ENCODE assay signal across 8 mouse cellular contexts in genomic region chr13:80940860-80941630, GRCm38 (mm10). TPM values are rescaled to one million over a fixed set of nuclear protein-coding genes. Genes with fewer than 3 reads are reported as not detected.
A peak's percentile ranks its signal among the peaks of the same experiment; 100 is the strongest.
DNase-seq lines count a peak whose midpoint lies in the region; ATAC-seq and TF ChIP-seq lines count a peak whose summit lies in the region.

No protein-coding gene starts in this region.

- H3K4me1 ChIP-seq in embryonic facial prominence, embryonic 14.5 days (ENCODE audit: control insufficient read depth, insufficient read depth, low read length), result peaks cover 6% of the 10 kb centered on the region; the same call in 1 of the 2 replicates
- H3K4me1 ChIP-seq in intestine, postnatal 0 days (replicated peaks; ENCODE audit: control insufficient read depth, insufficient read depth, low read length), result peaks cover 10% of the 10 kb centered on the region; the same call in 1 of the 2 replicates
- H3K4me1 ChIP-seq in lung, postnatal 0 days (ENCODE audit: insufficient read depth, low read depth, low read length), result peaks cover 15% of the 10 kb centered on the region; the same call in 1 of the 2 replicates
- H3K4me1 ChIP-seq in hindbrain, embryonic 16.5 days (ENCODE audit: control insufficient read depth, insufficient read depth, low read depth, low read length), result no peaks in the 10 kb centered on the region

- TF ChIP-seq CTCF in layer of hippocampus, adult 2 months (conservative IDR thresholded peaks at IDR 0.05), result peak; percentile 54
- TF ChIP-seq CTCF in intestine, postnatal 0 days (IDR thresholded peaks at IDR 0.05; ENCODE audit: low read depth), result peak; percentile 56
- TF ChIP-seq CTCF in lung, postnatal 0 days (IDR thresholded peaks at IDR 0.05), result peak; percentile 62

- no peaks in the 10 kb centered on the region for H3K27me3 ChIP-seq in embryonic facial prominence, embryonic 14.5 days (replicated peaks; ENCODE audit: control insufficient read depth, insufficient read depth, low read length)
- H3K27me3 ChIP-seq in intestine, postnatal 0 days (replicated peaks; ENCODE audit: control insufficient read depth, insufficient read depth, low read length), result no peaks in the 10 kb centered on the region
- H3K27me3 ChIP-seq in lung, postnatal 0 days (replicated peaks; ENCODE audit: insufficient read depth, low read length), result no peaks in the 10 kb centered on the region
- H3K27me3 ChIP-seq in hindbrain, embryonic 16.5 days (replicated peaks; ENCODE audit: control insufficient read depth, insufficient read depth, low read length), result no peaks in the 10 kb centered on the region

- no peak overlapping the region for H3K4me2 ChIP-seq in embryonic facial prominence, embryonic 14.5 days (ENCODE audit: low read depth, low read length)
- no peak overlapping the region for H3K4me2 ChIP-seq in intestine, postnatal 0 days (replicated peaks; ENCODE audit: low read depth)
- H3K4me2 ChIP-seq in lung, postnatal 0 days (replicated peaks; ENCODE audit: low read depth, low read length), result no peak overlapping the region
- no peak overlapping the region for H3K4me2 ChIP-seq in hindbrain, embryonic 16.5 days (ENCODE audit: low read length)

- 54% methylated on average over 10 of the region's 10 CpGs for WGBS in embryonic facial prominence, embryonic 14.5 days
- 57% methylated on average over 10 of the region's 10 CpGs for WGBS in intestine, postnatal 0 days
- 33% methylated on average over 10 of the region's 10 CpGs for WGBS in lung, postnatal 0 days
- WGBS in hindbrain, embryonic 16.5 days, result 71% methylated on average over 10 of the region's 10 CpGs

- no peaks in the 10 kb centered on the region for H3K36me3 ChIP-seq in embryonic facial prominence, embryonic 14.5 days (ENCODE audit: control insufficient read depth, insufficient read depth, low read length)
- no peaks in the 10 kb centered on the region for H3K36me3 ChIP-seq in intestine, postnatal 0 days (ENCODE audit: control insufficient read depth, insufficient read depth)
- H3K36me3 ChIP-seq in lung, postnatal 0 days (ENCODE audit: insufficient read depth, low read length), result no peaks in the 10 kb centered on the region
- no peaks in the 10 kb centered on the region for H3K36me3 ChIP-seq in hindbrain, embryonic 16.5 days (ENCODE audit: control insufficient read depth, insufficient read depth, low read length)

- H3K4me3 ChIP-seq in layer of hippocampus, adult 2 months, result no peak overlapping the region
- no peak overlapping the region for H3K4me3 ChIP-seq in embryonic facial prominence, embryonic 14.5 days (ENCODE audit: low read depth, low read length)
- H3K4me3 ChIP-seq in intestine, postnatal 0 days (ENCODE audit: low read depth, low read length), result no peak overlapping the region
- H3K4me3 ChIP-seq in lung, postnatal 0 days (ENCODE audit: low read depth, low read length), result no peak overlapping the region
- no peak overlapping the region for H3K4me3 ChIP-seq in hindbrain, embryonic 16.5 days (ENCODE audit: low read length)

- peak; percentile 10 to 20 for DNase-seq in layer of hippocampus, adult 2 months (ENCODE audit: low spot score in 2 of 2)
- DNase-seq in layer of hippocampus, adult 9-10 months (ENCODE audit: low spot score), result no peak
- DNase-seq in embryonic facial prominence, embryonic 14.5 days (ENCODE audit: low spot score), result peak; percentile 54
- peak; percentile 97 for DNase-seq in lung, postnatal 0 days (ENCODE audit: low spot score)
- peak; percentile 45 for DNase-seq in testis, postnatal 14 days (ENCODE audit: low spot score)

- peak overlapping the region; percentile 52; the same call in 1 of the 2 replicates for H3K27ac ChIP-seq in layer of hippocampus, adult 2 months
- H3K27ac ChIP-seq in embryonic facial prominence, embryonic 14.5 days (replicated peaks; ENCODE audit: low read depth, low read length), result no peak overlapping the region; the same call in 1 of the 2 replicates
- peak overlapping the region; percentile 60 for H3K27ac ChIP-seq in intestine, postnatal 0 days (ENCODE audit: low read depth, low read length)
- H3K27ac ChIP-seq in lung, postnatal 0 days (ENCODE audit: low read length), result peak overlapping the region; percentile 87
- H3K27ac ChIP-seq in hindbrain, embryonic 16.5 days (ENCODE audit: low read depth, low read length), result no peak overlapping the region

- no peaks in the 10 kb centered on the region for H3K9me3 ChIP-seq in embryonic facial prominence, embryonic 14.5 days (ENCODE audit: control insufficient read depth, low read length)
- no peaks in the 10 kb centered on the region for H3K9me3 ChIP-seq in intestine, postnatal 0 days (ENCODE audit: control insufficient read depth)
- no peaks in the 10 kb centered on the region for H3K9me3 ChIP-seq in lung, postnatal 0 days (ENCODE audit: low read length)
- no peaks in the 10 kb centered on the region for H3K9me3 ChIP-seq in hindbrain, embryonic 16.5 days (ENCODE audit: control insufficient read depth, low read length)

- no peak overlapping the region for H3K9ac ChIP-seq in embryonic facial prominence, embryonic 14.5 days (ENCODE audit: low read depth, low read length)
- H3K9ac ChIP-seq in intestine, postnatal 0 days (ENCODE audit: low read depth, low read length), result no peak overlapping the region
- H3K9ac ChIP-seq in lung, postnatal 0 days (replicated peaks; ENCODE audit: low read depth), result no peak overlapping the region
- no peak overlapping the region for H3K9ac ChIP-seq in hindbrain, embryonic 16.5 days (ENCODE audit: low read depth, low read length)

- peak; percentile 92 for TF ChIP-seq EP300 in lung, postnatal 0 days (IDR thresholded peaks at IDR 0.05)

- peak; percentile 88 for ATAC-seq in CD4-positive, CD25-positive, alpha-beta regulatory T cell, adult 4 months
- ATAC-seq in embryonic facial prominence, embryonic 14.5 days (ENCODE audit: low read depth), result no peak
- no peak for ATAC-seq in intestine, postnatal 0 days
- ATAC-seq in lung, postnatal 0 days, result peak; percentile 96
- ATAC-seq in hindbrain, embryonic 16.5 days, result no peak

RNA-seq across cellular contexts. Expression of gene Arrdc3, which starts 57.9 kb away (rescaled TPM):
- 10 to 100 TPM; 35.1 to 46.5 TPM for total RNA-seq in layer of hippocampus, adult 2 months (2021)
- polyA plus RNA-seq in CD4-positive, CD25-positive, alpha-beta regulatory T cell, adult 4 months (2017; shearing (Covaris generic)), result 10 to 100 TPM in 1 of 2 experiments, 1 to 10 TPM in 1; 6.8 to 14.6 TPM
- 44.2 and 74.4 TPM in 2 replicates for polyA plus RNA-seq in embryonic facial prominence, embryonic 14.5 days (2014; fragmentation: Nextera tagmentation; extraction: Ambion mirVana)
- 21.5 and 22.0 TPM in 2 replicates for polyA plus RNA-seq in intestine, postnatal 0 days (2015; fragmentation: Nextera tagmentation; extraction: Ambion mirVana)
- 59.5 and 62.9 TPM in 2 replicates for polyA plus RNA-seq in lung, postnatal 0 days (2015; fragmentation: Nextera tagmentation; extraction: Ambion mirVana)
- 39.7 and 43.6 TPM in 2 replicates for polyA plus RNA-seq in hindbrain, embryonic 16.5 days (2015; fragmentation: Nextera tagmentation; extraction: Ambion mirVana)

Comparison
In these comparisons a context has a peak if more than half of its experiments do, and no peak if none do; other contexts are left out.
1. H3K27ac ChIP-seq: peak in layer of hippocampus, adult 2 months (single experiment), intestine, postnatal 0 days (single experiment) and lung, postnatal 0 days (single experiment); none in embryonic facial prominence, embryonic 14.5 days (single experiment) and hindbrain, embryonic 16.5 days (single experiment).
2. ATAC-seq: peak in CD4-positive, CD25-positive, alpha-beta regulatory T cell, adult 4 months (single experiment) and lung, postnatal 0 days (single experiment); none in embryonic facial prominence, embryonic 14.5 days (single experiment), intestine, postnatal 0 days (single experiment) and hindbrain, embryonic 16.5 days (single experiment).
3. Peak in every context shown above with its lines, with median percentiles within 50 percentile points of each other: CTCF ChIP-seq.